Mouse (Mus musculus) hindbrain, postnatal 0 days (tissue): ENCODE results near the gene Pacs1. TPM values are rescaled to one million over a fixed set of nuclear protein-coding genes. Genes with fewer than 3 reads are reported as not detected.

Source experiments
- ATAC-seq: fragments of 200-750 bp; cut with Nextera tagmentation; 2 replicates; pipeline ENCODE4 v1.8.0; 2017; ENCODE audit warnings: mild to moderate bottlenecking, moderate TSS enrichment, moderate library complexity
- DNase-seq: peaks from one replicate; pipeline ENCODE4 v3.0.0-alpha.2; 2015; ENCODE audit warnings: low spot score
- H3K27ac ChIP-seq: fragments of 300-500 bp; sonication (generic); 2 replicates; pipeline ENCODE4 v1.5.1; 2014; ENCODE audit warnings: mild to moderate bottlenecking
- H3K27me3 ChIP-seq: fragments of 300-500 bp; sonication (generic); 2 replicates; pipeline ENCODE4 v1.6.1; 2014; ENCODE audit warnings: low read length, mixed read lengths; ENCODE audit not compliant: insufficient read depth
- H3K36me3 ChIP-seq: fragments of 300-500 bp; sonication (generic); 2 replicates; pipeline ENCODE4 v1.6.1; 2014; ENCODE audit warnings: low read length, mixed read lengths; ENCODE audit not compliant: insufficient read depth
- H3K4me1 ChIP-seq: fragments of 300-500 bp; sonication (generic); 2 replicates; pipeline ENCODE4 v1.6.1; 2014; ENCODE audit warnings: antibody characterized with exemption, low read length, mixed read lengths; ENCODE audit not compliant: insufficient read depth
- H3K4me2 ChIP-seq: fragments of 300-500 bp; sonication (generic); 2 replicates; pipeline ENCODE4 v1.6.1; 2014; ENCODE audit warnings: low read depth, mild to moderate bottlenecking, low read length, moderate library complexity, mixed read lengths
- H3K4me3 ChIP-seq: fragments of 300-500 bp; sonication (generic); 2 replicates; pipeline ENCODE4 v1.5.1; 2014; ENCODE audit warnings: low read length
- H3K9ac ChIP-seq: fragments of 300-500 bp; sonication (generic); replicated peaks from 2 replicates; pipeline ENCODE4 v1.6.1; 2014; ENCODE audit warnings: mild to moderate bottlenecking, low read length, moderate library complexity, mixed read lengths
- H3K9me3 ChIP-seq: fragments of 300-500 bp; sonication (generic); 2 replicates; pipeline ENCODE4 v1.6.1; 2016; ENCODE audit warnings: low read length, mixed read lengths
- CTCF ChIP-seq: IDR thresholded peaks from 2 replicates; pipeline ENCODE4 v1.5.1; 2016; ENCODE audit warnings: antibody characterized with exemption, control low read depth, low read depth
- WGBS: fragments of 180-500 bp; shearing (Covaris S2); extraction: QIAGEN DNeasy Blood & Tissue Kit; methylation state at CpG from one replicate; pipeline ENCODE4 v1.1.7; 2014; 5-methylcytosine and 5-hydroxymethylcytosine counted together
- polyA plus RNA-seq: library from polyadenylated mRNA; unstranded; fragments of >200 nt; fragmentation: Nextera tagmentation; extraction: Ambion mirVana; gene quantifications from 2 replicates; pipeline ENCODE4 v1.2.1, GENCODE M21; 2015
- total RNA-seq: library from RNA; depleted of rRNA; stranded (reverse); fragments of >200 nt; gene quantifications from 2 replicates; pipeline ENCODE4 v1.2.3, GENCODE M21; 2014

Pacs1 gene
- total and polyA plus RNA-seq, 2 experiments from 2014 or later, result 41.0 to 63.6 TPM

GRCm38 (mm10) chr19:5117494-5118383 is 155.2 kb downstream of the Pacs1 start:
- Histone ChIP-seq H3K4me3 (peak overlapping the region; percentile 83), H3K4me2 (peak overlapping the region; percentile 83), H3K9me3 (no peaks in the 10 kb centered on the region), H3K9ac (peak overlapping the region; percentile 75), H3K27me3 (no peaks in the 10 kb centered on the region), H3K36me3 (peaks cover 1% of the 10 kb centered on the region; the same call in 1 of the 2 replicates), H3K27ac (peak overlapping the region; percentile 95), H3K4me1 (peaks cover 4% of the 10 kb centered on the region; the same call in 1 of the 2 replicates)
- ATAC-seq (peak; percentile 91), DNase-seq (peak; percentile 95)
- WGBS, result under 1% methylated on average over 75 of the region's 83 CpGs
- peak; percentile 95 for TF ChIP-seq CTCF

GRCm38 (mm10) chr19:5113783-5114182 is 159.1 kb downstream of the Pacs1 start:
- no peak overlapping the region for H3K4me2 ChIP-seq
- no peaks in the 10 kb centered on the region for H3K9me3 ChIP-seq
- peaks cover 35% of the 10 kb centered on the region for H3K36me3 ChIP-seq
- WGBS, result 72% methylated on average over 7 of the region's 7 CpGs
- ATAC-seq (no peak), DNase-seq (peak; percentile 61)
- H3K4me3 ChIP-seq, result no peak overlapping the region
- H3K9ac ChIP-seq, result no peak overlapping the region
- no peak for TF ChIP-seq CTCF
- no peaks in the 10 kb centered on the region for H3K27me3 ChIP-seq
- H3K4me1 ChIP-seq, result peaks cover 4% of the 10 kb centered on the region; the same call in 1 of the 2 replicates
- no peak overlapping the region for H3K27ac ChIP-seq

GRCm38 (mm10) chr19:5109659-5110453 is 163.1 kb downstream of the Pacs1 start:
- ATAC-seq (no peak), DNase-seq (peak; percentile 45)
- no peak overlapping the region for H3K9ac ChIP-seq
- 73% methylated on average over 19 of the region's 19 CpGs for WGBS
- no peaks in the 10 kb centered on the region for H3K27me3 ChIP-seq
- 0 out of 2 replicates have a peak, but pooled peaks cover 5% of the 10 kb centered on the region for H3K4me1 ChIP-seq
- no peaks in the 10 kb centered on the region for H3K9me3 ChIP-seq
- peak; percentile 63 for TF ChIP-seq CTCF
- no peak overlapping the region for H3K4me3 ChIP-seq
- H3K27ac ChIP-seq, result no peak overlapping the region
- peaks cover 41% of the 10 kb centered on the region for H3K36me3 ChIP-seq
- no peak overlapping the region for H3K4me2 ChIP-seq

- 63% methylated on average over 4 of the region's 4 CpGs for WGBS
- Histone ChIP-seq H3K27me3 (no peaks in the 10 kb centered on the region), H3K9ac (no peak overlapping the region), H3K4me2 (no peak overlapping the region), H3K4me3 (no peak overlapping the region), H3K4me1 (0 out of 2 replicates have a peak, but pooled peaks cover 5% of the 10 kb centered on the region), H3K9me3 (no peaks in the 10 kb centered on the region), H3K27ac (no peak overlapping the region), H3K36me3 (peaks cover 51% of the 10 kb centered on the region)
- DNase-seq, result no peak
- TF ChIP-seq CTCF, result no peak
- no peak for ATAC-seq
Measured at GRCm38 (mm10) chr19:5108702-5109101, 164.2 kb downstream of the Pacs1 start.

GRCm38 (mm10) chr19:5108271-5108575 is 164.7 kb downstream of the Pacs1 start:
- no peaks in the 10 kb centered on the region for H3K9me3 ChIP-seq
- no peak overlapping the region for H3K4me3 ChIP-seq
- H3K4me1 ChIP-seq, result 0 out of 2 replicates have a peak, but pooled peaks cover 5% of the 10 kb centered on the region
- peak; percentile 54 for TF ChIP-seq CTCF
- H3K9ac ChIP-seq, result no peak overlapping the region
- no peak overlapping the region for H3K27ac ChIP-seq
- no peak overlapping the region for H3K4me2 ChIP-seq
- H3K27me3 ChIP-seq, result no peaks in the 10 kb centered on the region
- WGBS, result 27% methylated on average over 5 of the region's 5 CpGs
- DNase-seq, result peak; percentile 60
- no peak for ATAC-seq
- peaks cover 56% of the 10 kb centered on the region for H3K36me3 ChIP-seq

- H3K36me3 ChIP-seq, result peaks cover 60% of the 10 kb centered on the region
- no peak for DNase-seq
Measured at GRCm38 (mm10) chr19:5107556-5108270, 165.2 kb downstream of the Pacs1 start.

More at GRCm38 (mm10) chr19:5107556-5108270, 165.2 kb downstream of the Pacs1 start:
- TF ChIP-seq CTCF, result no peak
- peak overlapping the region; percentile 97; the same call in 1 of the 2 replicates for H3K27ac ChIP-seq
- ATAC-seq, result no peak
- no peaks in the 10 kb centered on the region for H3K27me3 ChIP-seq
- 0 out of 2 replicates have a peak, but pooled peaks cover 5% of the 10 kb centered on the region for H3K4me1 ChIP-seq
- 75% methylated on average over 18 of the region's 18 CpGs for WGBS
- no peaks in the 10 kb centered on the region for H3K9me3 ChIP-seq
- H3K9ac ChIP-seq, result no peak overlapping the region
- no peak overlapping the region for H3K4me2 ChIP-seq
- H3K4me3 ChIP-seq, result no peak overlapping the region
